Mouse (Mus musculus) kidney, postnatal 4 days (tissue): ENCODE measurements around the gene Gm21677.
"Not testable (repeated sequence)": the region's sequence is repeated elsewhere in the genome, so short reads cannot be mapped to it uniquely, and the experiment has no call there.

Source experiments
- DNase-seq, 2 experiments: peaks; one replicate each; pipeline ENCODE4 v3.0.0; 2021; ENCODE audit warnings: mixed read lengths in 2 of 2

The Gm21677 gene

GRCm38 (mm10) chrY:3306349-3306748 is at the start of gene Gm21677:
Gene Gm21677 (minus strand): TSS chrY:3306449.
- DNase-seq: not testable (repeated sequence)

GRCm38 (mm10) chrY:3345229-3345628 is 39.0 kb upstream of the Gm21677 start, which contains the start of gene Gm21693:
Gene Gm21693 (minus strand): TSS chrY:3345329.
- DNase-seq: not testable (repeated sequence)

DNA sequence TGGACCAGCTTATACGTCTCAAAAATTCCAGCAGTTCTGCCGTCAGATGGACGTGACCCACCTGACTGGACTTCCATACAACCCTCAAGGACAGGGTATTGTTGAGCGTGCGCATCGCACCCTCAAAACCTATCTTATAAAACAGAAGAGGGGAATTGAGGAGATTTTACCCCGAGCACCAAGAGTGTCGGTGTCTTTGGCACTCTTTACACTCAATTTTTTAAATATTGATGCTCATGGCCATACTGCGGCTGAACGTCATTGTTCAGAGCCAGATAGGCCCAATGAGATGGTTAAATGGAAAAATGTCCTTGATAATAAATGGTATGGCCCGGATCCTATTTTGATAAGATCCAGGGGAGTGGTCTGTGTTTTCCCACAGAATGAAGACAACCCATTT is 34.4 kb upstream of the Gm21677 start:
- not testable (repeated sequence) for DNase-seq
